Mouse (Mus musculus) limb, embryonic 12.5 days (tissue): ENCODE results near the gene Rtbdn. TPM values are rescaled to one million over a fixed set of nuclear protein-coding genes. Genes with fewer than 3 reads are reported as not detected.

Experiments
- ATAC-seq: fragments of 200-750 bp; cut with Nextera tagmentation; 2 replicates; pipeline ENCODE4 v1.8.0; 2017; ENCODE audit warnings: low read depth, moderate TSS enrichment; ENCODE audit not compliant: insufficient number of reproducible peaks, insufficient read depth, low FRiP score, low TSS enrichment
- H3K27ac ChIP-seq: fragments of 300-500 bp; sonication (generic); 2 replicates; pipeline ENCODE4 v1.5.1; 2016; ENCODE audit warnings: mild to moderate bottlenecking, moderate library complexity
- H3K27me3 ChIP-seq: fragments of 300-500 bp; sonication (generic); 2 replicates; pipeline ENCODE4 v1.6.1; 2016; ENCODE audit warnings: mild to moderate bottlenecking, moderate library complexity
- H3K36me3 ChIP-seq: fragments of 300-500 bp; sonication (generic); 2 replicates; pipeline ENCODE4 v1.6.1; 2016; ENCODE audit warnings: mild to moderate bottlenecking, moderate library complexity
- H3K4me1 ChIP-seq: fragments of 300-500 bp; sonication (generic); replicated peaks from 2 replicates; pipeline ENCODE4 v1.6.1; 2016
- H3K4me2 ChIP-seq: fragments of 300-500 bp; sonication (generic); 2 replicates; pipeline ENCODE4 v1.6.1; 2016; ENCODE audit warnings: mild to moderate bottlenecking, moderate library complexity
- H3K4me3 ChIP-seq: fragments of 300-500 bp; sonication (generic); replicated peaks from 2 replicates; pipeline ENCODE4 v1.5.1; 2016; ENCODE audit warnings: mild to moderate bottlenecking
- H3K9ac ChIP-seq: fragments of 300-500 bp; sonication (generic); replicated peaks from 2 replicates; pipeline ENCODE4 v1.6.1; 2016; ENCODE audit warnings: mild to moderate bottlenecking, moderate library complexity
- H3K9me3 ChIP-seq: fragments of 300-500 bp; sonication (generic); 2 replicates; pipeline ENCODE4 v1.6.1; 2016; ENCODE audit warnings: mild to moderate bottlenecking, moderate library complexity
- WGBS: fragments of 180-500 bp; shearing (Covaris S2); methylation state at CpG from one replicate; pipeline ENCODE4 v1.1.7; 2016; 5-methylcytosine and 5-hydroxymethylcytosine counted together
- polyA plus RNA-seq: library from polyadenylated mRNA; unstranded; fragments of >200 nt; fragmentation: Nextera tagmentation; extraction: Ambion mirVana; gene quantifications from 2 replicates; pipeline ENCODE4 v1.2.1, GENCODE M21; 2016

Gene Rtbdn
- polyA plus RNA-seq, 1 experiment from 2014 or later = 0.34 TPM

GRCm38 (mm10) chr8:84981644-84982498, 35.1 kb downstream of the Rtbdn start:
- peaks cover 41% of the 10 kb centered on the region for H3K27me3 ChIP-seq
- H3K4me1 ChIP-seq = peaks cover 76% of the 10 kb centered on the region
- no peak overlapping the region for H3K9ac ChIP-seq
- H3K9me3 ChIP-seq = no peaks in the 10 kb centered on the region
- 74% methylated on average over 15 of the region's 15 CpGs for WGBS
- no peaks in the 10 kb centered on the region for H3K36me3 ChIP-seq
- no peak overlapping the region for H3K27ac ChIP-seq
- ATAC-seq = no peak
- no peak overlapping the region for H3K4me3 ChIP-seq
- H3K4me2 ChIP-seq = no peak overlapping the region

GRCm38 (mm10) chr8:84982499-84983011, 35.8 kb downstream of the Rtbdn start:
- no peaks in the 10 kb centered on the region for H3K9me3 ChIP-seq
- WGBS = 66% methylated on average over 3 of the region's 3 CpGs
- no peak overlapping the region for H3K9ac ChIP-seq
- no peak overlapping the region for H3K4me2 ChIP-seq
- ATAC-seq = no peak
- no peaks in the 10 kb centered on the region for H3K36me3 ChIP-seq
- H3K27me3 ChIP-seq = peaks cover 34% of the 10 kb centered on the region
- no peak overlapping the region for H3K4me3 ChIP-seq
- 0 out of 2 replicates have a peak overlapping the region, but pooled peaks have one; percentile 35 for H3K27ac ChIP-seq
- H3K4me1 ChIP-seq = peaks cover 69% of the 10 kb centered on the region

- no peak overlapping the region for H3K4me3 ChIP-seq
- H3K4me1 ChIP-seq = peaks cover 56% of the 10 kb centered on the region
- H3K9ac ChIP-seq = 0 out of 2 replicates have a peak overlapping the region, but pooled peaks have one; percentile 58
- H3K4me2 ChIP-seq = peak overlapping the region; percentile 99
- H3K27ac ChIP-seq = peak overlapping the region; percentile 45; the same call in 1 of the 2 replicates
- 5% methylated on average over 16 of the region's 16 CpGs for WGBS
- peaks cover 17% of the 10 kb centered on the region for H3K27me3 ChIP-seq
- H3K9me3 ChIP-seq = no peaks in the 10 kb centered on the region
- no peak for ATAC-seq
- no peaks in the 10 kb centered on the region for H3K36me3 ChIP-seq
Observed at GRCm38 (mm10) chr8:84984294-84985048, 37.7 kb downstream of the Rtbdn start.

- peak overlapping the region; percentile 53 for H3K4me3 ChIP-seq
- no peaks in the 10 kb centered on the region for H3K9me3 ChIP-seq
- ATAC-seq = no peak
- no peaks in the 10 kb centered on the region for H3K36me3 ChIP-seq
- peaks cover 14% of the 10 kb centered on the region for H3K27me3 ChIP-seq
- H3K9ac ChIP-seq = peak overlapping the region; percentile 58
- H3K4me2 ChIP-seq = peak overlapping the region; percentile 99
- 1% methylated on average over 23 of the region's 23 CpGs for WGBS
- H3K27ac ChIP-seq = peak overlapping the region; percentile 45
- H3K4me1 ChIP-seq = peaks cover 50% of the 10 kb centered on the region
Observed at GRCm38 (mm10) chr8:84985049-84985683, 38.4 kb downstream of the Rtbdn start.

GRCm38 (mm10) chr8:84985684-84986378, 39.0 kb downstream of the Rtbdn start:
- under 1% methylated on average over 53 of the region's 53 CpGs for WGBS
- Histone ChIP-seq H3K27me3 (peaks cover 14% of the 10 kb centered on the region), H3K4me3 (peak overlapping the region; percentile 53), H3K9ac (peak overlapping the region; percentile 58), H3K4me1 (peaks cover 45% of the 10 kb centered on the region), H3K4me2 (peak overlapping the region; percentile 99), H3K27ac (peak overlapping the region; percentile 53), H3K9me3 (no peaks in the 10 kb centered on the region), H3K36me3 (no peaks in the 10 kb centered on the region)
- ATAC-seq = no peak

GRCm38 (mm10) chr8:84986379-84986945, 39.7 kb downstream of the Rtbdn start:
- Histone ChIP-seq H3K4me2 (peak overlapping the region; percentile 99), H3K27ac (peak overlapping the region; percentile 53; the same call in 1 of the 2 replicates), H3K4me3 (peak overlapping the region; percentile 53), H3K9me3 (no peaks in the 10 kb centered on the region), H3K9ac (no peak overlapping the region; the same call in 1 of the 2 replicates), H3K27me3 (peaks cover 14% of the 10 kb centered on the region), H3K36me3 (no peaks in the 10 kb centered on the region), H3K4me1 (peaks cover 44% of the 10 kb centered on the region)
- no peak for ATAC-seq
- 34% methylated on average over 8 of the region's 8 CpGs for WGBS

- no peak overlapping the region for H3K9ac ChIP-seq
- no peak overlapping the region for H3K4me3 ChIP-seq
- no peak overlapping the region for H3K27ac ChIP-seq
- ATAC-seq = no peak
- peaks cover 38% of the 10 kb centered on the region for H3K4me1 ChIP-seq
- peaks cover 14% of the 10 kb centered on the region for H3K27me3 ChIP-seq
- H3K9me3 ChIP-seq = no peaks in the 10 kb centered on the region
- WGBS = 86% methylated on average over 5 of the region's 5 CpGs
- no peaks in the 10 kb centered on the region for H3K36me3 ChIP-seq
- H3K4me2 ChIP-seq = no peak overlapping the region
Observed at GRCm38 (mm10) chr8:84987388-84987787, 40.6 kb downstream of the Rtbdn start.

GRCm38 (mm10) chr8:84987903-84988302, 41.1 kb downstream of the Rtbdn start:
- no peak for ATAC-seq
- H3K4me2 ChIP-seq = no peak overlapping the region
- H3K9me3 ChIP-seq = no peaks in the 10 kb centered on the region
- H3K27ac ChIP-seq = no peak overlapping the region
- H3K27me3 ChIP-seq = peaks cover 14% of the 10 kb centered on the region
- no peak overlapping the region for H3K4me3 ChIP-seq
- H3K9ac ChIP-seq = no peak overlapping the region
- no peaks in the 10 kb centered on the region for H3K36me3 ChIP-seq
- H3K4me1 ChIP-seq = peaks cover 38% of the 10 kb centered on the region
- 69% methylated on average over 2 of the region's 2 CpGs for WGBS

- Histone ChIP-seq H3K36me3 (no peaks in the 10 kb centered on the region), H3K4me2 (peak overlapping the region; percentile 82), H3K4me3 (no peak overlapping the region), H3K4me1 (peaks cover 34% of the 10 kb centered on the region), H3K9me3 (no peaks in the 10 kb centered on the region), H3K27me3 (peaks cover 24% of the 10 kb centered on the region), H3K9ac (no peak overlapping the region), H3K27ac (no peak overlapping the region)
- WGBS = 5% methylated on average over 15 of the region's 15 CpGs
- no peak for ATAC-seq
Observed at GRCm38 (mm10) chr8:84989311-84989731, 42.5 kb downstream of the Rtbdn start.

- Histone ChIP-seq H3K9me3 (no peaks in the 10 kb centered on the region), H3K4me1 (peaks cover 29% of the 10 kb centered on the region), H3K27me3 (peaks cover 29% of the 10 kb centered on the region), H3K36me3 (no peaks in the 10 kb centered on the region; the same call in 1 of the 2 replicates), H3K4me2 (peak overlapping the region; percentile 82), H3K27ac (peak overlapping the region; percentile 57; the same call in 1 of the 2 replicates), H3K4me3 (peak overlapping the region; percentile 61), H3K9ac (peak overlapping the region; percentile 50)
- under 1% methylated on average over 15 of the region's 15 CpGs for WGBS
- ATAC-seq = peak; percentile 52
Observed at GRCm38 (mm10) chr8:84989810-84990209, 43.0 kb downstream of the Rtbdn start.
